Mouse (Mus musculus): ENCODE data around the gene Fbxl19.

Gene Fbxl19

DNA sequence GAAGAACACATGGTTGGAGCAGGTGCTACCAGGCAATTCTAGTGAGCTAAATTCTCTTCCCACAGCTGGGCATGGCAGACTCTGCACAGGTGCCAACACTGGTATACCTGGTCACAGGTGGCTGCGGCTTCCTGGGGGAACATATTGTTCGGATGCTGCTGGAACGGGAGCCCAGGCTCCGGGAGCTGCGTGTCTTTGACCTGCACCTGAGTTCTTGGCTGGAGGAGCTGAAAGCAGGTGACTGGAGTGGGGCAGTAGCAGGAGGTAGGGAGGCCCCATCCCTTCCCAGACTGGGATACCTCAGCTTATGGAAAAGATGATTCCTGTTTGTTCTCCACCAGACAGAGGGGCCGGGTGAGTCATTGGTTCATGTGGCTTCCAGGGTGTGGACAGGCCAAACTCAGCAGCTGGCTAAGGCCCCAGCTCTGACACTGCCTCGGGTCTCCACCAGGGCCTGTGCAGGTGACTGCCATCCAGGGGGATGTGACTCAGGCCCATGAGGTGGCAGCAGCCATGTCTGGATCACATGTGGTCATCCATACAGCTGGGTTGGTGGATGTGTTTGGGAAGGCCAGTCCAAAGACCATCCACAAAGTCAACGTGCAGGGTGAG, 56.8 kb downstream of the Fbxl19 start:
- DNase-seq (ENCODE audit: low spot score in 2 of 2): peak in 1 of 2 experiments; percentile 42

DNA sequence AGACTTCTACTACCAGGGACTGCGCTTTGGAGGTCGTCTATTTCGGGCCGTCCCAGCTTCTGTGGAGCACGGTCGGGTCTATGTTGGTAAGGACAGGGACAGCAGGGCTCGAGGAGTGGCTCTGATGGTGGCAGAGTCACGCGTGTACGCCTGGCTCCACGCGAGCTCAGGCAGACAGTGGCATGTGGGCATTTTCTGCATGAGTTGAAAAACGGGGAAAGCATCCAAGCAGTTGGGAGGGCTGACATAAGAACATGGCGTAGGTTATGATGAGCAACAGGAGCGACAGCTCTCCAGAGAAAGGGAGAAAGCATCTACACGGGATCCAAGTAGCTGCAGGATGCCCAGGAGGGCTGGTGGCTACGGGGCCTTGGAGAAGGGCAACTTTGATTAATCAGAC, 58.0 kb downstream of the Fbxl19 start:
- DNase-seq (ENCODE audit: low spot score in 2 of 2): no peak

- DNase-seq (ENCODE audit: low spot score in 2 of 2): no peak
Observed at GRCm38 (mm10) chr7:127808821-127809220, 64.5 kb downstream of the Fbxl19 start.

GRCm38 (mm10) chr7:127809846-127810245, 65.5 kb downstream of the Fbxl19 start:
- no peak for DNase-seq (ENCODE audit: low spot score in 2 of 2)

DNA sequence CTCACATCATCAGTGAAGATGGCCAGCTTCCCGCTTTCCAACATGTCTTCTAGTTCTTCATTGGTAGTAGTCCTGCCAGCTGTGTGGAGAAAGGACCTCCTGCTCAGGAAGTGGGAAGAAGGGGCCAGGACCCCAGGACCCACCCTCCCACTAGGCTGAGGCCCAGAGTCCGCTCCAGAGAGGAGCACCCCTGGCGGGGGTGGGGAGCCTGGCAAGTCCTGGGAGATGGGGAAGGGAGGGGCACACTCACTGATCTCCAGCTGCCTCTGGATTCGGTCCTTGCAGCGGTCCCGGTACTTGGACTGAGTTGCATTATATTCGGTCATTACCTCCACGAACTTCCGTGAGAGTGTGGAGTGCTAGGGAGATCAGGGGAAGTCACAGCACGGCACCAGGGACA, 66.3 kb downstream of the Fbxl19 start:
- no peak for DNase-seq (ENCODE audit: low spot score in 2 of 2)

DNA sequence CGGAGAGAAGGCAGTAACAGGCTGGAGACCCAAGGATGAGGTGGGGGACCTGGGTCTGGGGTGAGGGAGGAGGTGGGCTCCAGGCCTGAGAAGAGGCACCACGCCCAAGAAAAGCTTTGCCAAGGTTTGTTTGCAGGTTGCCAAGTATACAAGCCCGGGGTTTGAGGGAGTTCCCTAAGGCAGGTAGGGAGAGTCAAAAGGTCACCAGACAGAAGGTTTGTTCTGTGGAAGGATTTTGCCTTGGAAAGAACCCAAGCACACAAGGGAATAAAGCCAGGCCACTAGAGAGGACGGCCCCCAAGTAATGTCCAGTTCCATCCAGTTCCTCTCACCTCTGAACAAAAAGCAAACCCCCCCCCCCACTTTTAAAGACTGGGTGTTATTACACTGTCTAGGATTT, 66.9 kb downstream of the Fbxl19 start:
- no peak for DNase-seq (ENCODE audit: low spot score in 2 of 2)

DNA sequence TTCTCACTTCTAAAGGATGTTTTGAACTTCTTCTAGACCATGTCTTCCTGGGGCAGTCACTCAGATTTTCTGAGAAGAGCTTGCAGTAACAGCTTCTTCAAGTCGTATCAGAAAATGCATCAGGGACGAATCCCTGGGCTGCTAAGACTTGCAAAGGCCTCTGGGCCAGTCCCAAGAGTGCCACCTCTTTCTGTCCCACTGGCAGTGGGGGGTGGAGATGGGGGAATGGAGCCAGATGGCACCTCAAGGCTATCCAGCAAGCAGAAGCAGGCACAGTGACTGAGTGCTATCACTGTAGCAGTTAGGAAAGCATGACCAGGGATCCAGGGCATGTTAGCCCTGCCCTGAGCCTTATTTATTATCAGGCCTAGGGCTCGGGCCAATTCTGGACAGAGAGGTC, 67.9 kb downstream of the Fbxl19 start:
- DNase-seq (ENCODE audit: low spot score in 2 of 2): no peak

DNA sequence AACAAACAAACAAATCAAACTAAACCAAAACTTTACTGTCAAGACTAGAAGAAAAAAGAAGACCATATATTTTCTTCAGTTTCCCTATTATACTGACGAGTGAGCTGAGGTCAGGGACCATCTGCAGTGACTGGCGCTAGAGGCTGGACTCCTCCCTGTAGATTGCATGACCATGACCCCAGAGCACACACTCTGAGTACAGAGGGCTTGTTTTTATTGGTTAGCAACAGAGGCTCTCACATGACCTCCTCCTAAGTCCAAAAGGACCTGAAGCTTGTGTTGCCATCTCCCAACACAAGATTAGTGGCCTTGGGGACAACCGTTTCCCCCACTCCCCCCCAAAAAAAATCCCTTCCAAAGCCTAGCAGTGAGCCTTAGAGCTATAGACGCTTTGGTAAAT, 69.5 kb downstream of the Fbxl19 start:
- DNase-seq (ENCODE audit: low spot score in 2 of 2): no peak

- no peak for DNase-seq (ENCODE audit: low spot score in 2 of 2)
Observed at GRCm38 (mm10) chr7:127814241-127814921, 70.0 kb downstream of the Fbxl19 start.

DNA sequence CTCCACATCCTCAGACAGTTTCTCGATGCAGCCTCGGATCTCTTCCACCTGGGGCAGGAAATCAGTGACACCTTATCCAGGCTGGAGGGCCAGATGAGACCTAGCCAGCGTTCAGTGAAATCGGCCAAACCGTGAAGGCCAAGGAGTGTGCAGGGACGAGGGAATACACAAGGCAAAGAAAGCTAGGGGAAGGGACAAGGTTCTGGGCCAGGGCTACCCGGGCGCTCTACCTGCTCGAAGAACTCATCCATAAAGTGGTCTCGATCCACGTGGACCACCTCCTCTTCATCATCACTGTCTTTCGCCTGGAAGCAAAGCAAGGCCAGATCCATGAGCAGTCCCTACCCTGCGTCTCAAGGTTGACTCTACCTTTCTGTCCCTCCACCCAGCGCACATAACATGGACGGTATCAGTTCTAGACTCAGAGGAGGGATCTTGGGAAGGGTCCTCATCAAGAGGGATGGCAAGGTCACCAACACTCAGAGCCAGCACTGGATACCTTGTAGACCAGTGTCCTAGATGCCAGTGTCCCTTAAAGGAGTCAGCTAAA, 70.8 kb downstream of the Fbxl19 start:
- DNase-seq (ENCODE audit: low spot score in 2 of 2): no peak

DNA sequence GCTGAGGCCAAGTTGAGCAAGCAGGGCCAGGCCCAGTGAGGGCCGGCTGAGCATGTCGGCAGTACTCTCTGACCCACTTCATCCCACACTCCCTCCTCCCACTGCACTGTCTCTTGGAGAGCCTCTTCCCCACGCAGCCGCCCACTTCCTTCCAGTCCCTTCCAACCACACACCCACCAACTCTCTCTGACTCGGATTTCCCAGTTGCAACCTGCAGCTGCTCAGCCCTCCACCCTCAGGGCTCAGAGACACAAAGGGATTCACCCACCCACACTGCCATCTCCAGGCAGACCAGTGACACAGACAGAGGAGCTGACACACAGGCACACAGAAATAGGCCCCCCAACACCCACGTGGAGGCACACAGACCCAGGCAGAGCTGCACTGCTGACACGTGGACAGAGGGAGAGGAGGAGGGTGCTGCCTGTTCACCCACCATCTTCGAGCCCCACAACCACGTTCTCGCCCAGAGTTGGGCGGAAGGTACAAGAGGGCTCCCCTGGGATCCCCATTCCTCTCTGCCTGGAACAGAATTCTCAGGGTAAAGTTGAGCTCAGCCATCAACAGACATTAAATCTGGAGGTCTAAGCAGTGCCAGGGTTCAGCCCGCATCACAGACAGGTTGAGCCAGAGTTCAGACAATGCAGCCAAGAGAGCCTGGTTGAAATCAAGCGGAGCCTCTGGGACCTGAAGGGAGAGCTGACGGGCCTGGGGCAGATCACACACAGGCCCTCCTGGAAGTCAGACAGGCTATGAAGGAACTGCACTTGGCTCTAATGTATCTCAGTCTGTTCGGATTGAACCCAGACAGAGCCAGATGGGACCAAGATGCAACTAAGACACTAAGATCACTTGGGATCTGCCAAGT, 71.8 kb downstream of the Fbxl19 start:
- DNase-seq (ENCODE audit: low spot score in 2 of 2): peak in 1 of 2 experiments; percentile 56

- no peak for DNase-seq (ENCODE audit: low spot score in 2 of 2)
Observed at GRCm38 (mm10) chr7:127817053-127817452, 72.7 kb downstream of the Fbxl19 start.

DNA sequence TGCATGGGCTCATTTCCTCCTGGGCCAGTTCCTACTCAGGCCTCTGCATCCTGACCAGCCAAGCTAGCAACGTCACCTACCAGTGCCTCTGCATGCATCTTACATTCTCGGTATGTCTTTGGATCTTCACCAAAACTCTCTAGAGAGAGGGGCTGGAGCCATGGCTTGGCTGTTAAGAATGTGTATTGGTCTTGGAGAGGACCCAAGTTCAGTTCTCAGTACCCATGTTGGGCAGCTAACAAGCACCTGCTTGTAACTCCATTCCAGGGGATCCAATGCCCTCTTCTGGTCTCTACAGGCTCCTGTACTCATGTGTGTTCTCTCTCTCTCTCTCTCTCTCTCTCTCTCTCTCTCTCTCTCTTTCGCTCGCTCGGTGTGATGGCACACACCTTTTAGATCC, 73.4 kb downstream of the Fbxl19 start:
- DNase-seq (ENCODE audit: low spot score in 2 of 2): no peak
